Mouse (Mus musculus): ENCODE results near the gene Angptl6. TPM values are rescaled to one million over a fixed set of nuclear protein-coding genes. Genes with fewer than 3 reads are reported as not detected.
A peak's percentile ranks its signal among the peaks of the same experiment; 100 is the strongest.
"Not testable (repeated sequence)": the region's sequence is repeated elsewhere in the genome, so short reads cannot be mapped to it uniquely, and the experiment has no call there.

Angptl6 gene
- polyA plus RNA-seq, 1 experiment from 2014 or later, result 10.7 TPM

GRCm38 (mm10) chr9:20861821-20862220, 17.7 kb downstream of the Angptl6 start:
- Histone ChIP-seq H3K27ac (ENCODE audit: low read length) (no peak overlapping the region), H3K9ac (ENCODE audit: low read depth, low read length) (no peak overlapping the region), H3K27me3 (replicated peaks; ENCODE audit: control insufficient read depth, insufficient read depth, low read length) (no peaks in the 10 kb centered on the region), H3K4me3 (ENCODE audit: low read length) (no peak overlapping the region), H3K9me3 (ENCODE audit: control insufficient read depth, low read length) (no peaks in the 10 kb centered on the region), H3K4me2 (ENCODE audit: low read depth, low read length) (no peak overlapping the region), H3K36me3 (ENCODE audit: control insufficient read depth, insufficient read depth, low read length) (no peaks in the 10 kb centered on the region), H3K4me1 (ENCODE audit: control insufficient read depth, insufficient read depth, low read length) (no peaks in the 10 kb centered on the region)
- 16% methylated on average over 4 of the region's 4 CpGs for WGBS
- no peak for ATAC-seq

- ATAC-seq, result no peak
- Histone ChIP-seq H3K9ac (ENCODE audit: low read depth, low read length) (no peak overlapping the region), H3K9me3 (ENCODE audit: control insufficient read depth, low read length) (no peaks in the 10 kb centered on the region), H3K27ac (ENCODE audit: low read length) (no peak overlapping the region), H3K4me3 (ENCODE audit: low read length) (no peak overlapping the region), H3K27me3 (replicated peaks; ENCODE audit: control insufficient read depth, insufficient read depth, low read length) (no peaks in the 10 kb centered on the region), H3K4me1 (ENCODE audit: control insufficient read depth, insufficient read depth, low read length) (no peaks in the 10 kb centered on the region), H3K36me3 (ENCODE audit: control insufficient read depth, insufficient read depth, low read length) (no peaks in the 10 kb centered on the region), H3K4me2 (ENCODE audit: low read depth, low read length) (no peak overlapping the region)
- 46% methylated on average over 6 of the region's 6 CpGs for WGBS
These were observed 19.6 kb downstream of the Angptl6 start for GRCm38 (mm10) chr9:20859926-20860325.

- Histone ChIP-seq H3K27me3 (replicated peaks; ENCODE audit: control insufficient read depth, insufficient read depth, low read length) (no peaks in the 10 kb centered on the region), H3K4me3 (ENCODE audit: low read length) (no peak overlapping the region), H3K36me3 (ENCODE audit: control insufficient read depth, insufficient read depth, low read length) (no peaks in the 10 kb centered on the region), H3K9me3 (ENCODE audit: control insufficient read depth, low read length) (no peaks in the 10 kb centered on the region), H3K27ac (ENCODE audit: low read length) (no peak overlapping the region), H3K9ac (ENCODE audit: low read depth, low read length) (no peak overlapping the region), H3K4me1 (ENCODE audit: control insufficient read depth, insufficient read depth, low read length) (no peaks in the 10 kb centered on the region), H3K4me2 (ENCODE audit: low read depth, low read length) (no peak overlapping the region)
- ATAC-seq, result peak; percentile 44; the same call in 1 of the 2 replicates
- 5% methylated on average over 6 of the region's 6 CpGs for WGBS
These were observed 22.4 kb downstream of the Angptl6 start for GRCm38 (mm10) chr9:20857131-20857530.

- ATAC-seq, result no peak
- 89% methylated on average over 2 of the region's 2 CpGs for WGBS
- H3K4me3 ChIP-seq (ENCODE audit: low read length), result no peak overlapping the region
These were observed 29.3 kb downstream of the Angptl6 start for GRCm38 (mm10) chr9:20850179-20850578.

GRCm38 (mm10) chr9:20842670-20843069, 36.9 kb downstream of the Angptl6 start:
- Histone ChIP-seq H3K4me2 (ENCODE audit: low read depth, low read length) (no peak overlapping the region), H3K27ac (ENCODE audit: low read length) (no peak overlapping the region), H3K36me3 (ENCODE audit: control insufficient read depth, insufficient read depth, low read length) (no peaks in the 10 kb centered on the region), H3K9me3 (ENCODE audit: control insufficient read depth, low read length) (no peaks in the 10 kb centered on the region), H3K4me1 (ENCODE audit: control insufficient read depth, insufficient read depth, low read length) (no peaks in the 10 kb centered on the region), H3K4me3 (ENCODE audit: low read length) (no peak overlapping the region), H3K9ac (ENCODE audit: low read depth, low read length) (no peak overlapping the region), H3K27me3 (replicated peaks; ENCODE audit: control insufficient read depth, insufficient read depth, low read length) (no peaks in the 10 kb centered on the region; the same call in 1 of the 2 replicates)
- ATAC-seq, result no peak
- WGBS, result 34% methylated on average over 2 of the region's 2 CpGs

More at GRCm38 (mm10) chr9:20850179-20850578, 29.3 kb downstream of the Angptl6 start:
- Histone ChIP-seq H3K27me3 (replicated peaks; ENCODE audit: control insufficient read depth, insufficient read depth, low read length) (no peaks in the 10 kb centered on the region; the same call in 1 of the 2 replicates), H3K4me1 (ENCODE audit: control insufficient read depth, insufficient read depth, low read length) (no peaks in the 10 kb centered on the region), H3K36me3 (ENCODE audit: control insufficient read depth, insufficient read depth, low read length) (no peaks in the 10 kb centered on the region), H3K9ac (ENCODE audit: low read depth, low read length) (no peak overlapping the region), H3K27ac (ENCODE audit: low read length) (no peak overlapping the region), H3K9me3 (ENCODE audit: control insufficient read depth, low read length) (no peaks in the 10 kb centered on the region), H3K4me2 (ENCODE audit: low read depth, low read length) (no peak overlapping the region)

GRCm38 (mm10) chr9:20842211-20842610, 37.3 kb downstream of the Angptl6 start:
- Histone ChIP-seq H3K4me2 (ENCODE audit: low read depth, low read length) (no peak overlapping the region), H3K27ac (ENCODE audit: low read length) (no peak overlapping the region), H3K4me1 (ENCODE audit: control insufficient read depth, insufficient read depth, low read length) (no peaks in the 10 kb centered on the region), H3K4me3 (ENCODE audit: low read length) (no peak overlapping the region), H3K27me3 (replicated peaks; ENCODE audit: control insufficient read depth, insufficient read depth, low read length) (no peaks in the 10 kb centered on the region; the same call in 1 of the 2 replicates), H3K9ac (ENCODE audit: low read depth, low read length) (no peak overlapping the region), H3K9me3 (ENCODE audit: control insufficient read depth, low read length) (no peaks in the 10 kb centered on the region), H3K36me3 (ENCODE audit: control insufficient read depth, insufficient read depth, low read length) (no peaks in the 10 kb centered on the region)
- whole genome bisulfite sequencing, result 43% methylated on average over 4 of the region's 4 CpGs
- ATAC-seq, result no peak

GRCm38 (mm10) chr9:20838931-20839330, 40.6 kb downstream of the Angptl6 start:
- Histone ChIP-seq H3K9ac (ENCODE audit: low read depth, low read length) (no peak overlapping the region), H3K27me3 (replicated peaks; ENCODE audit: control insufficient read depth, insufficient read depth, low read length) (no peaks in the 10 kb centered on the region), H3K4me2 (ENCODE audit: low read depth, low read length) (no peak overlapping the region), H3K4me3 (ENCODE audit: low read length) (no peak overlapping the region), H3K4me1 (ENCODE audit: control insufficient read depth, insufficient read depth, low read length) (no peaks in the 10 kb centered on the region), H3K36me3 (ENCODE audit: control insufficient read depth, insufficient read depth, low read length) (no peaks in the 10 kb centered on the region), H3K9me3 (ENCODE audit: control insufficient read depth, low read length) (no peaks in the 10 kb centered on the region), H3K27ac (ENCODE audit: low read length) (no peak overlapping the region)
- WGBS, result 49% methylated on average over 6 of the region's 6 CpGs
- no peak for ATAC-seq

GRCm38 (mm10) chr9:20837184-20837947, 42.2 kb downstream of the Angptl6 start:
- H3K4me3 ChIP-seq (ENCODE audit: low read length), result no peak overlapping the region
- no peaks in the 10 kb centered on the region for H3K9me3 ChIP-seq (ENCODE audit: control insufficient read depth, low read length)
- H3K36me3 ChIP-seq (ENCODE audit: control insufficient read depth, insufficient read depth, low read length), result no peaks in the 10 kb centered on the region
- no peak overlapping the region for H3K27ac ChIP-seq (ENCODE audit: low read length)
- WGBS, result 72% methylated on average over 9 of the region's 9 CpGs
- no peak overlapping the region for H3K4me2 ChIP-seq (ENCODE audit: low read depth, low read length)
- no peak overlapping the region for H3K9ac ChIP-seq (ENCODE audit: low read depth, low read length)
- no peaks in the 10 kb centered on the region for H3K4me1 ChIP-seq (ENCODE audit: control insufficient read depth, insufficient read depth, low read length)
- no peaks in the 10 kb centered on the region for H3K27me3 ChIP-seq (replicated peaks; ENCODE audit: control insufficient read depth, insufficient read depth, low read length)
- no peak for ATAC-seq

- not testable (repeated sequence) for H3K36me3 ChIP-seq (ENCODE audit: control insufficient read depth, insufficient read depth, low read length); H3K27me3 ChIP-seq (replicated peaks; ENCODE audit: control insufficient read depth, insufficient read depth, low read length); H3K9ac ChIP-seq (ENCODE audit: low read depth, low read length); H3K4me3 ChIP-seq (ENCODE audit: low read length); ATAC-seq; H3K4me2 ChIP-seq (ENCODE audit: low read depth, low read length); H3K9me3 ChIP-seq (ENCODE audit: control insufficient read depth, low read length); H3K4me1 ChIP-seq (ENCODE audit: control insufficient read depth, insufficient read depth, low read length); H3K27ac ChIP-seq (ENCODE audit: low read length)
- 89% methylated on average over 11 of the region's 11 CpGs for WGBS
These were observed 44.0 kb downstream of the Angptl6 start for GRCm38 (mm10) chr9:20835431-20835954.
